Mouse (Mus musculus) heart, embryonic 14.5 days (tissue): ENCODE measurements around the gene Rgs7bp. TPM values are rescaled to one million over a fixed set of nuclear protein-coding genes. Genes with fewer than 3 reads are reported as not detected.

Experiments
- ATAC-seq: fragments of 200-750 bp; cut with Nextera tagmentation; 2 replicates; pipeline ENCODE4 v1.8.0; 2017; ENCODE audit warnings: low read depth, moderate TSS enrichment; ENCODE audit not compliant: insufficient number of reproducible peaks, insufficient read depth, low FRiP score
- H3K27ac ChIP-seq, 2 experiments: fragments of 200-500 bp in 1 of 2; fragments of 300-500 bp in 1 of 2; sonication (generic) in 1 of 2; replicated peaks in 1 of 2; 2 replicates each; pipeline ENCODE4 v1.5.1; 2012 to 2014; ENCODE audit warnings: low read depth in 2 of 2, low read length in 2 of 2, control low read depth in 1 of 2, mild to moderate bottlenecking in 1 of 2, mixed read lengths in 1 of 2; ENCODE audit not compliant: control insufficient read depth in 1 of 2, insufficient read depth in 1 of 2
- H3K27me3 ChIP-seq: fragments of 300-500 bp; sonication (generic); 2 replicates; pipeline ENCODE4 v1.6.1; 2014; ENCODE audit warnings: mild to moderate bottlenecking, low read length, control low read depth; ENCODE audit not compliant: control insufficient read depth, insufficient read depth
- H3K36me3 ChIP-seq: fragments of 300-500 bp; sonication (generic); 2 replicates; pipeline ENCODE4 v1.6.1; 2014; ENCODE audit warnings: mild to moderate bottlenecking, control low read depth, low read length, mixed read lengths; ENCODE audit not compliant: control insufficient read depth, insufficient read depth
- H3K4me1 ChIP-seq, 2 experiments: fragments of 200-500 bp in 1 of 2; fragments of 300-500 bp in 1 of 2; sonication (generic) in 1 of 2; 2 replicates each; pipeline ENCODE4 v1.6.1; 2012 to 2014; ENCODE audit warnings: low read length in 2 of 2, control low read depth in 1 of 2, mixed read lengths in 1 of 2; ENCODE audit not compliant: control insufficient read depth in 2 of 2, insufficient read depth in 2 of 2
- H3K4me2 ChIP-seq: fragments of 300-500 bp; sonication (generic); 2 replicates; pipeline ENCODE4 v1.6.1; 2014; ENCODE audit warnings: mild to moderate bottlenecking, low read length
- H3K4me3 ChIP-seq, 2 experiments: fragments of 200-500 bp in 1 of 2; fragments of 300-500 bp in 1 of 2; sonication (generic) in 1 of 2; 2 replicates each; pipeline ENCODE4 v1.5.1; 2012 to 2014; ENCODE audit warnings: low read length in 2 of 2, mild to moderate bottlenecking in 2 of 2, control low read depth in 1 of 2, low read depth in 1 of 2, moderate library complexity in 1 of 2; ENCODE audit not compliant: control insufficient read depth in 1 of 2, insufficient read depth in 1 of 2
- H3K9ac ChIP-seq: fragments of 300-500 bp; sonication (generic); 2 replicates; pipeline ENCODE4 v1.6.1; 2014; ENCODE audit warnings: mild to moderate bottlenecking, low read length
- H3K9me3 ChIP-seq: fragments of 300-500 bp; sonication (generic); 2 replicates; pipeline ENCODE4 v1.6.1; 2016; ENCODE audit warnings: low read length, control low read depth; ENCODE audit not compliant: control insufficient read depth
- WGBS: fragments of 180-500 bp; shearing (Covaris S2); extraction: QIAGEN DNeasy Blood & Tissue Kit; methylation state at CpG from one replicate; pipeline ENCODE4 v1.1.7; 2014; 5-methylcytosine and 5-hydroxymethylcytosine counted together
- polyA plus RNA-seq: library from polyadenylated mRNA; unstranded; fragments of >200 nt; fragmentation: Nextera tagmentation; extraction: Ambion mirVana; gene quantifications from 2 replicates; pipeline ENCODE4 v1.2.1, GENCODE M21; 2014

Gene Rgs7bp
- polyA plus RNA-seq, 1 experiment from 2014 or later: 3.7 TPM

DNA sequence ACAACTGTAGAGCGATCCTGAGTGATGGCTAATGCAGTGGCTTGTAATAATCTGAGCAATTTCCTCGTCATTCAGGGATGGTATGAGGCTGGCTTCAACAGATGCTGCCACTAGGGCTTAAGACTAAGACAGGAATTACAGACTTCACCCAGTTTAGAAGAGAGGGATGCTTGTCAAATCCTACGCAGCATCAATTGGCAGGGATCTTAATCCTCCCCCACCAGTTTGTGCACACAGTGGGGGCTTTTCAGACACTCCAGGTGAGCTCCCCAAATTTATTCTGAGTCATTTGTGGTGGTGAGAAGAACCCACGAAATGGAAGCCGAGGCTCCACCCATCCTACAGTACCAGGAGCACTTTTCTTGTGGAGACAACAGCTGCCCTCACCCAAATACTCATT is 16.4 kb downstream of the Rgs7bp start:
- no peak for ATAC-seq
- Histone ChIP-seq H3K27me3 (no peaks in the 10 kb centered on the region), H3K27ac (no peak overlapping the region), H3K9me3 (no peaks in the 10 kb centered on the region), H3K4me3 (no peak overlapping the region), H3K4me1 (no peaks in the 10 kb centered on the region), H3K36me3 (no peaks in the 10 kb centered on the region), H3K9ac (no peak overlapping the region), H3K4me2 (no peak overlapping the region)
- 72% methylated on average over 5 of the region's 5 CpGs for WGBS

DNA sequence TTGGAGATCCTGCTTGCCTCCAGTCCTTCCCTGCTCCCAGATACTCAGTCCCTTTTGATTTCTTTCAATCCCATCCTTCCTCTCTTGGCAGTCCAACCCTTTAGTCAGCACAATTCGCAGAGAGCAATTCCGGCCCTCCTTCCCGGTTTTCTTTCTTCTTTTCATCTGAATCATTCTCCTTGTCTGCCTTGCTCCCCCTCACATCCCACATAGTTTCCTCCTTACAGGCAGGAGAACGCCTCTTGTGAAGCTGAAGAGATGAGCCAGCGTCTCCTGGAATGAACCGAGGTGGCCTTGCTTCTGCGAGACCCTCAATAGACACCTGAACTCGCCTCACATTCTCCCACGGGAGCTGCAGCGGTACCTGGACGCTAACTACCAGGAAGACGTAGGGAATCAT is 16.9 kb downstream of the Rgs7bp start:
- H3K27me3 ChIP-seq: no peaks in the 10 kb centered on the region
- no peak for ATAC-seq
- WGBS: 82% methylated on average over 12 of the region's 12 CpGs

DNA sequence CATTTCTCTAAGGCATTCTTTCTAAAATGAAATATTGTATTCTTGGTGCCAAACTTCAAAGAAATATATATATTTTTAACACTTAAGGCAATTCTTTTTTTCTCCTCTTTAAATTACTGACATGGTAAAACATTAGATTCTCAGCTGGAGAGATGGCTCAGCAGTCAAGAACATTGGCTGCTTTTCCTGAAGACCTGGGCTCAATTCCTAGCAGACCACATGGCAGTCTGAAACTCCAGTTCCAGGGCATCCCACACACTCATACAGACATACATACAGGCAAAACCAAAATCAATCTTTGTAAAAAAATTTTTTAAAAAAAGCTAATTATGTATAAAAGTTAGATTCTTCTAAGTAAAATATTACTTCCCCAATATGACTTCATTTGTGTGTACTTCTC is 22.8 kb downstream of the Rgs7bp start:
- H3K36me3 ChIP-seq: no peaks in the 10 kb centered on the region
- no peaks in the 10 kb centered on the region for H3K4me1 ChIP-seq
- H3K9ac ChIP-seq: no peak overlapping the region
- H3K4me2 ChIP-seq: no peak overlapping the region
- no peak overlapping the region for H3K27ac ChIP-seq
- H3K27me3 ChIP-seq: no peaks in the 10 kb centered on the region
- no peaks in the 10 kb centered on the region for H3K9me3 ChIP-seq
- H3K4me3 ChIP-seq: no peak overlapping the region
- ATAC-seq: no peak

More for the DNA sequence above, 16.9 kb downstream of the Rgs7bp start:
- no peaks in the 10 kb centered on the region for H3K9me3 ChIP-seq
- no peak overlapping the region for H3K9ac ChIP-seq
- H3K36me3 ChIP-seq: no peaks in the 10 kb centered on the region
- no peak overlapping the region for H3K27ac ChIP-seq
- H3K4me2 ChIP-seq: no peak overlapping the region
- H3K4me3 ChIP-seq: no peak overlapping the region
- H3K4me1 ChIP-seq: no peaks in the 10 kb centered on the region

DNA sequence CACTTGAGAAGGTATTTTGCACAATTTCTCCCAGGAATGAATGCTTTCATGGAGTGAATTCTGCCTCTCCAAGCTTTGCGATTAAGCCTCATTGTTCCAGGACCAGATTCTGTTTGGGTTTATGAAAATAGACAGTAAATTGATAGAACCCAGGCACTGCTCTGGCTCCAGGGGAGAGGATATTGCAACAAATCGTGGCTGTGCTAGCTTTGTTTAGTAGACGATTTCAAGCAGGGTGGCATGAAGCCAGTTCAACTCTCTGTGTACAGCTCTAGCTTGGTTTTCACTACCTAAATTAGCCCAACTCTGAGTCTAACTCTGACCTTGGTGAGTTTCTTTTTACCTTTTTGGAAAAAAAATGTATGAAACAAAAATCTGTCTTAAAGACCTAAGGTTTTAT is 26.5 kb downstream of the Rgs7bp start:
- H3K4me1 ChIP-seq: no peaks in the 10 kb centered on the region
- no peaks in the 10 kb centered on the region for H3K27me3 ChIP-seq
- H3K9ac ChIP-seq: no peak overlapping the region
- 72% methylated on average over 3 of the region's 3 CpGs for WGBS
- H3K36me3 ChIP-seq: no peaks in the 10 kb centered on the region
- H3K4me3 ChIP-seq: no peak overlapping the region
- 0 out of 2 replicates have a peak, but pooled peaks cover 3% of the 10 kb centered on the region for H3K9me3 ChIP-seq
- ATAC-seq: no peak
- H3K4me2 ChIP-seq: no peak overlapping the region
- H3K27ac ChIP-seq: no peak overlapping the region

DNA sequence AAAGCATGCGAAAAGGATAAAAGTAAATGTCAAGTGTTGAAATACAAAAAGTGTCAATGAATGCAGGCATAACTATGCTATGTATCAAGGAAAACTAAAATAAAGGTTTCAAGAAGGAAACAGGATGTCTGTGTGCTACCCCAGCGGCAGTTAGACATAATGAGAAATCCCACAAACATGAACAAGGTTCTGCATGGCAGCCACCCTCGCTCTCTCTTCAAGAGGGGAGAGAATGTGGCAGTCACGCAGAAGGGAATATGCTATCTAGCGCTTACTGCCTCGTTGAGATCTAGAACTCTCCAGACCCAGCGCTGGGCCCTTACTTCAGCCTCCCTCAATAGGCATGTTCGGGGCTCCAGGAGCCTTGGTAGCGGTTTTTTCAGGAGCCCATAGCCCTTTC is 38.2 kb downstream of the Rgs7bp start:
- no peaks in the 10 kb centered on the region for H3K27me3 ChIP-seq
- no peak overlapping the region for H3K27ac ChIP-seq
- WGBS: 71% methylated on average over 9 of the region's 9 CpGs
- H3K9me3 ChIP-seq: no peaks in the 10 kb centered on the region
- no peak overlapping the region for H3K4me2 ChIP-seq
- H3K4me1 ChIP-seq: no peaks in the 10 kb centered on the region
- ATAC-seq: no peak
- no peak overlapping the region for H3K9ac ChIP-seq
- H3K4me3 ChIP-seq: no peak overlapping the region
- H3K36me3 ChIP-seq: no peaks in the 10 kb centered on the region

DNA sequence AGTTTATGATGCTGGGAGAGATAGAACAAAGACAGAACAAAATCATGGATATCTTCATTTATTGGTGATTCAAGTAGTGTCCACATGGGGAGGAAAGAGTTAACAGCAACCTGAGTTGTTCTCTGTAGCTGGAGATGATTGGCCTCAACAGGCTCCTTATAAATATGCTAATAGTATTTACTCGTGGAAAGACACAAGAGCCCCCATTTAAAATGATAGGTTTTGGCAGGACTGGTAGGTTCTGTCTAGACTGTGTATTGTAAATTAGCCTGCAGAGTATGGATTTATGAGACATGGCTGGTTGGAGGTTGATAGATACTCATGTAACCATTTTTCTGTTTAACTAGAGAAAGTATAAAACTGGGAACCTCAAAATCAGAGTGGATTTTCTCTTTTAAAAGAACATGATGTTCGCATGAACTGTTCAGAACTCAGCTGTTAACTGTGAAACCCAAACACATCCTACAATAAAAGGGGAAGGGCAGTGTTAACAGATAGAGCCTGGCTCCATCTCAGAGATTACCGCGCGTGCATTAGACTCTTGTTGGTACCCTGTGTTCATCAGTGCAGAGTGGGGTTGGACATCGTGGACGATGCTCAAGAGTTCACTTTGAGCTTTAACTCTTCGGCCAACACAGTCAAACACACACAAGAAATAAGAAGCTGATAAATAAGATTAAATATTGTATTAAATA is 38.9 kb downstream of the Rgs7bp start:
- H3K4me3 ChIP-seq: no peak overlapping the region
- WGBS: 82% methylated on average over 8 of the region's 8 CpGs
- H3K4me1 ChIP-seq: no peaks in the 10 kb centered on the region
- no peaks in the 10 kb centered on the region for H3K36me3 ChIP-seq
- H3K4me2 ChIP-seq: no peak overlapping the region
- ATAC-seq: no peak
- H3K9me3 ChIP-seq: no peaks in the 10 kb centered on the region
- no peaks in the 10 kb centered on the region for H3K27me3 ChIP-seq
- H3K9ac ChIP-seq: no peak overlapping the region
- H3K27ac ChIP-seq: no peak overlapping the region

DNA sequence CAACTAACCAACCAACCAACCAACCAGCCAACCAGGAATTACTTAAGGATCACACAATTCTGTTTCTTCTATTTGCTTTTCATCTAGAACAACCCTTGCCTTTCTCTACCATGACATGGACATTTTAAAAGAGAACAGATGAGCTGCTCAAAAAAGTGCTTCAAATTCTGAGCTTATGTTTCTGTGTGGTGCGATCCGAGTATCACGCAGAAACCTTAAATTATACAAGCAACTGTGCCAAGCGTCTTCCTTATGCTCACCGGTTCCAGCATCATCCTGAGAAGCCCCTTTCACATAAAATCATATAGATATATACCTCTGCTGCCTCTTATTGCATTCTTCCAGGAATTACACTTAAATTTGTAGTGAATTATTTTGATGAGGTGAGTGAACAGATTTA is 43.4 kb downstream of the Rgs7bp start:
- Histone ChIP-seq H3K4me3 (no peak overlapping the region), H3K4me2 (no peak overlapping the region), H3K36me3 (no peaks in the 10 kb centered on the region), H3K27ac (no peak overlapping the region), H3K9me3 (no peaks in the 10 kb centered on the region), H3K27me3 (no peaks in the 10 kb centered on the region), H3K4me1 (no peaks in the 10 kb centered on the region), H3K9ac (no peak overlapping the region)
- 92% methylated on average over 5 of the region's 5 CpGs for WGBS
- ATAC-seq: no peak

DNA sequence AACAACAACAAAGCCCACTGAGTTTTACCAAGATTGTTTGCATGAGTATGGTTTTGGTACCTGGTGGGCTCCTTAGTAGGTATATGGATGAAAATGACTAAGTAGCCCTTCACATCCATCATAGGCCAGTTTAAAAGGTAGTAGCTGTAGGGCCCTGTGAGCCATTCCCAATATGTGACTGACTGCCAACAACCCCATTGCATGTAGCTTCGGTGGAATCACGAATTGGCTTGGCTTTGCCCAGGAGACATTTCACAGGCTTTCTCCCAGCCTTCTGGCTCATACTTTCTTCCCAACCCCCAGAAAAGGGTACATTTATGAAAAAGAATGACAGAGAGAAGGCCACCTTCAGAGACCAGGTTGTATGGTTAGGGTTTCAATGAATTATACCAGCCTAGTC is 45.8 kb downstream of the Rgs7bp start:
- Histone ChIP-seq H3K9ac (no peak overlapping the region), H3K4me3 (no peak overlapping the region), H3K36me3 (no peaks in the 10 kb centered on the region), H3K4me1 (no peaks in the 10 kb centered on the region), H3K4me2 (no peak overlapping the region), H3K9me3 (no peaks in the 10 kb centered on the region), H3K27ac (no peak overlapping the region), H3K27me3 (no peaks in the 10 kb centered on the region)
- no peak for ATAC-seq
- 89% methylated on average over 2 of the region's 2 CpGs for WGBS
